In the genomic region with DNA sequence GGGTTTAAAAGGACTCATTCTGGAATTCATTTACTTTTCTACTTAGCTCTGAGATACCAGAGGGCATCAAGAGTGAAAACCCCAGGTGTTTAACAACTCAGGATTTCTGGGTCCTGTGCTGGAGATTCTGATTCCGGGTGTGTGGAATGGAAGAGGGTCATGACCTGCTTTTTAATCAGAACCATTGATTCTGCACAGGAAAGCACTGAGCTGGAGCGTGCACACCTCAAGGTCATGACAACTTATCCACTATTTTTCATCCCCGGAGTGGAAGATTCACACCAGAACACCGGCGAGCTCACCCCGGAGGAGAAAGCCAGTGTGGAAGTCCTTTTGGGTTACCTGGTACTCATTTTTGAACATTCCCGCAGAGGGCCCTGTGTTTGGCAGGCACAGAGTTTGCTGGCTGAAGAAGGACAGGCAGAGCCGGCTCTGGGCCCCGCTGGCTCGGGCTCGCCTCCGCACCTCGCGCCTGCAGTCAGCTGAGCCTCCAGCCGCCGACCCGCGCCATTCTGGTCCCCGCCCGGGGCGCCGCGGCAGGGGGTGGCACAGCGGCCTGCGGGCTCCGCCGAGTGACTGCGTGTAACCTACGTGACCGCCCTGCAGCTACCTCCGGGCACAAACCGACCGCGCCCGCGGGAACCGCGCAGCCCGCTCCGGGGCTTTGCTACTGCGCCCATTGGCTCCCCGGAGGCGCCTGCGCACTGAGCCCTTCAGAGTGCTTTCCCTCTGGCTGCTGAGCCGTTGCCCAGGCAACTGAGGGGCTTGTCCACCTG, we compare ENCODE assay signal across 8 mouse cellular contexts. TPM values are rescaled to one million over a fixed set of nuclear protein-coding genes. Genes with fewer than 3 reads are reported as not detected.
DNase-seq lines count a peak whose midpoint lies in the region; ATAC-seq lines count a peak whose summit lies in the region.

Gene 4930452B06Rik, minus strand, starts transcription at position 605 of the 776 bp plus-strand sequence.

- ATAC-seq in cerebellum, adult (ENCODE audit: insufficient number of reproducible peaks, low FRiP score, low TSS enrichment) = peak; percentile 88
- peak; percentile 99 for ATAC-seq in forebrain, embryonic 14.5 days
- ATAC-seq in liver, embryonic 15.5 days (ENCODE audit: insufficient read depth) = peak; percentile 84

- intact Hi-C loops in heart, postnatal 25 days (cut with DNase I) = no loop called here

- no peaks in the 10 kb centered on the region for H3K9me3 ChIP-seq in forebrain, embryonic 14.5 days (replicated peaks; ENCODE audit: control insufficient read depth, low read length)
- no peaks in the 10 kb centered on the region for H3K9me3 ChIP-seq in liver, embryonic 15.5 days (replicated peaks)

- no peaks in the 10 kb centered on the region for H3K27me3 ChIP-seq in forebrain, embryonic 14.5 days (replicated peaks; ENCODE audit: control insufficient read depth, insufficient read depth, low read length)
- peaks cover 10% of the 10 kb centered on the region; the same call in 1 of the 2 replicates for H3K27me3 ChIP-seq in liver, embryonic 15.5 days

- peak within 1 kb of the TSS; percentile 27; the same call in 1 of the 2 replicates for H3K27ac ChIP-seq in forebrain, embryonic 14.5 days (ENCODE audit: low read depth, low read length)
- no peak within 1 kb of the TSS for H3K27ac ChIP-seq in liver, embryonic 15.5 days (replicated peaks)

- 1% methylated on average over 42 of the region's 45 CpGs for WGBS in forebrain, embryonic 14.5 days
- 2% methylated on average over 45 of the region's 45 CpGs for WGBS in liver, embryonic 15.5 days (ENCODE audit: insufficient replicate concordance)

- DNase-seq in CD4-positive, CD25-positive, alpha-beta regulatory T cell, adult 2 months (ENCODE audit: low read depth, low spot score) = peak; percentile 60
- peak; percentile 91 for DNase-seq in forebrain, embryonic 14.5 days (ENCODE audit: low spot score)
- DNase-seq in heart, postnatal 25 days (ENCODE audit: low spot score) = peak; percentile 36
- peak; percentile 73 for DNase-seq in layer of hippocampus, adult 11-12 months (ENCODE audit: low spot score)
- peak; percentile 47 for DNase-seq in ovary, adult 18-20 months (ENCODE audit: low spot score)
- DNase-seq in thymus, postnatal 10 days (ENCODE audit: low spot score in 2 of 2) = peak; percentile 72 to 78

- no peaks in the 10 kb centered on the region for H3K36me3 ChIP-seq in forebrain, embryonic 14.5 days (ENCODE audit: control insufficient read depth, insufficient read depth, low read length)
- H3K36me3 ChIP-seq in liver, embryonic 15.5 days (replicated peaks) = no peaks in the 10 kb centered on the region

- H3K4me1 ChIP-seq in forebrain, embryonic 14.5 days (ENCODE audit: control insufficient read depth, insufficient read depth, low read length) = peaks cover 2% of the 10 kb centered on the region; the same call in 1 of the 2 replicates
- no peaks in the 10 kb centered on the region for H3K4me1 ChIP-seq in liver, embryonic 15.5 days (replicated peaks)

- peak within 1 kb of the TSS; percentile 71 for H3K4me2 ChIP-seq in forebrain, embryonic 14.5 days (ENCODE audit: low read length)
- peak within 1 kb of the TSS; percentile 57 for H3K4me2 ChIP-seq in liver, embryonic 15.5 days

- peak within 1 kb of the TSS; percentile 83 for H3K9ac ChIP-seq in forebrain, embryonic 14.5 days (ENCODE audit: low read length)
- H3K9ac ChIP-seq in liver, embryonic 15.5 days = peak within 1 kb of the TSS; percentile 18; the same call in 1 of the 2 replicates

- peak within 1 kb of the TSS; percentile 62 for H3K4me3 ChIP-seq in forebrain, embryonic 14.5 days (ENCODE audit: low read depth, low read length)
- peak within 1 kb of the TSS; percentile 48 for H3K4me3 ChIP-seq in liver, embryonic 15.5 days (replicated peaks)

RNA-seq across cellular contexts. Expression of gene 4930452B06Rik, which starts in this region (rescaled TPM):
- polyA plus RNA-seq in forebrain, embryonic 14.5 days (2014; fragmentation: Nextera tagmentation; extraction: Ambion mirVana) = 7.1 and 7.5 TPM in 2 replicates
- 1 to 10 TPM; 2.1 to 2.3 TPM for total RNA-seq in heart, postnatal 25 days (2021)
- polyA plus RNA-seq in liver, embryonic 15.5 days (2015; fragmentation: Nextera tagmentation; extraction: Ambion mirVana) = 2.3 and 2.4 TPM in 2 replicates

Comparison
In these comparisons a context has a peak if more than half of its experiments do, and no peak if none do; other contexts are left out.
1. DNase-seq: peak in every context shown above with its lines; median percentile 91 in forebrain, embryonic 14.5 days; 75 in thymus, postnatal 10 days; 73 in layer of hippocampus, adult 11-12 months; 60 in CD4-positive, CD25-positive, alpha-beta regulatory T cell, adult 2 months; 47 in ovary, adult 18-20 months; 36 in heart, postnatal 25 days.